ENCODE assay signal across 8 mouse cellular contexts in the genomic region with DNA sequence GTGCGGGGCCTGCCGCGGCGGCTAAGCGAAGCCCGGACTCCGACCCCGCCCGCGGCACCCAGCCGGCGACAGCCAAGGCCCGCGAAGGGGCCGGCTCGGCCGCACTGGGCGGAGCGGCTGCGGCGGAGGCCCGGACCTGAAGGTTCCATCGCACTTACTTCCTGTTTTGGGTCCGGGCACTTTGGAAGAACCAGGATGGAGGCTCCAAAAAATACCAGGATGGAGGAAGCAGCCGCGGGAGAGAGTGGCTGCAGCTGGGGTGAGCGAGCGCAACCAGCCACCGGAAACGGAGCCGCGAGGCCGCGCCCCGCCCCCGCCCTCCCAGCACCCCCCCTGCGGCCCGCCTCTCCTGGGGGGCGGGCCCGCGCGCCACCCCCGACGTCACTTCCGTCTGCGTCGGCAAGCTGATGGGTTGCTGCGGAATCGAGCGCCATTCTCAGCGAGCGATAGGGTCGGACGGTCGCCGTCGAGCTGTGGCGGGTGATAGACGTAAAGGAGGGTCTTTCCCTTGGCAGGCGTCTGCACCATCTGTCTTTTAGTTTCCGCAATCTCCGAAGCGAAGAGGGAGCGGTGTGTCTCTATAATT. TPM values are rescaled to one million over a fixed set of nuclear protein-coding genes. Genes with fewer than 3 reads are reported as not detected.
DNase-seq lines count a peak whose midpoint lies in the region; ATAC-seq lines count a peak whose summit lies in the region.

A gene (minus strand): TSS at position 321 of the 586 bp plus-strand sequence.

- peak; percentile 82 to 86 for DNase-seq in adrenal gland, adult 18-20 months (ENCODE audit: low spot score in 2 of 2)
- peak; percentile 96 for DNase-seq in embryo, embryonic 11 days
- peak; percentile 89 for DNase-seq in gastrocnemius, postnatal 25 days
- DNase-seq in intestine, embryonic 14.5 days (ENCODE audit: low spot score) = peak; percentile 95
- DNase-seq in left cerebral cortex, postnatal 14 days (ENCODE audit: low spot score in 2 of 2) = peak; percentile 88 to 95
- peak; percentile 95 for DNase-seq in mesoderm, embryonic 11.5 days (ENCODE audit: low read depth, low spot score)
- DNase-seq in right cerebral cortex, postnatal 36 days (ENCODE audit: low spot score in 2 of 2) = peak; percentile 88 to 91
- peak; percentile 95 for DNase-seq in yolk sac, embryonic 10.5 days (ENCODE audit: low spot score)

- no peaks in the 10 kb centered on the region for H3K36me3 ChIP-seq in intestine, embryonic 14.5 days (ENCODE audit: control insufficient read depth, insufficient read depth, low read length)

- H3K27ac ChIP-seq in intestine, embryonic 14.5 days (ENCODE audit: low read depth) = peak within 1 kb of the TSS; percentile 98

- H3K27me3 ChIP-seq in intestine, embryonic 14.5 days (replicated peaks; ENCODE audit: control insufficient read depth, insufficient read depth, low read length) = no peaks in the 10 kb centered on the region

- H3K9me3 ChIP-seq in intestine, embryonic 14.5 days (ENCODE audit: control insufficient read depth, low read length) = no peaks in the 10 kb centered on the region

- peak within 1 kb of the TSS; percentile 86 for H3K4me2 ChIP-seq in intestine, embryonic 14.5 days (ENCODE audit: low read length)

- WGBS in intestine, embryonic 14.5 days = under 1% methylated on average over 47 of the region's 64 CpGs

- peak within 1 kb of the TSS; percentile 91 for H3K9ac ChIP-seq in intestine, embryonic 14.5 days (ENCODE audit: low read length)

- peaks cover 5% of the 10 kb centered on the region for H3K4me1 ChIP-seq in intestine, embryonic 14.5 days (replicated peaks; ENCODE audit: control insufficient read depth, insufficient read depth, low read length)

- intact Hi-C loops in left cerebral cortex, postnatal 14 days (cut with DNase I) = loop anchor here (5.0 kb wide), 1 partner anchor 106 kb away; a partner anchor contains a TSS

- ATAC-seq in intestine, embryonic 14.5 days (replicated peaks; ENCODE audit: low FRiP score, low TSS enrichment, low read depth) = peak; percentile 94

- H3K4me3 ChIP-seq in intestine, embryonic 14.5 days (ENCODE audit: low read depth, low read length) = peak within 1 kb of the TSS; percentile 87

RNA-seq across cellular contexts. Expression of the gene that starts here (rescaled TPM):
- total RNA-seq in adrenal gland, adult 18-20 months (2021) = 10 to 100 TPM; 26.3 to 28.9 TPM
- total RNA-seq in gastrocnemius, postnatal 25 days (2021) = 1 to 10 TPM; 8.6 to 9.4 TPM
- 45.2 and 53.6 TPM in 2 replicates for polyA plus RNA-seq in intestine, embryonic 14.5 days (2014; fragmentation: Nextera tagmentation; extraction: Ambion mirVana)
- 10 to 100 TPM; 46.5 to 51.2 TPM for total RNA-seq in left cerebral cortex, postnatal 14 days (2021)

Comparison
In these comparisons a context has a peak if more than half of its experiments do, and no peak if none do; other contexts are left out.
1. Peak in every context shown above with its lines: DNase-seq, ATAC-seq, H3K4me3 ChIP-seq and H3K27ac ChIP-seq.